Mouse (Mus musculus) skeletal muscle tissue, adult 2 months (tissue): Measurements from ENCODE around the gene Galt.
A peak's percentile ranks its signal among the peaks of the same experiment; 100 is the strongest.

Source experiments
- DNase-seq: peaks from one replicate; pipeline ENCODE4 v3.0.0-alpha.2; 2012; ENCODE audit warnings: low read depth, low spot score

Gene Galt

GRCm38 (mm10) chr4:41754797-41755337 lies at the start of gene Galt:
Gene Galt (plus strand): TSS chr4:41755228.
- DNase-seq: no peak

DNA sequence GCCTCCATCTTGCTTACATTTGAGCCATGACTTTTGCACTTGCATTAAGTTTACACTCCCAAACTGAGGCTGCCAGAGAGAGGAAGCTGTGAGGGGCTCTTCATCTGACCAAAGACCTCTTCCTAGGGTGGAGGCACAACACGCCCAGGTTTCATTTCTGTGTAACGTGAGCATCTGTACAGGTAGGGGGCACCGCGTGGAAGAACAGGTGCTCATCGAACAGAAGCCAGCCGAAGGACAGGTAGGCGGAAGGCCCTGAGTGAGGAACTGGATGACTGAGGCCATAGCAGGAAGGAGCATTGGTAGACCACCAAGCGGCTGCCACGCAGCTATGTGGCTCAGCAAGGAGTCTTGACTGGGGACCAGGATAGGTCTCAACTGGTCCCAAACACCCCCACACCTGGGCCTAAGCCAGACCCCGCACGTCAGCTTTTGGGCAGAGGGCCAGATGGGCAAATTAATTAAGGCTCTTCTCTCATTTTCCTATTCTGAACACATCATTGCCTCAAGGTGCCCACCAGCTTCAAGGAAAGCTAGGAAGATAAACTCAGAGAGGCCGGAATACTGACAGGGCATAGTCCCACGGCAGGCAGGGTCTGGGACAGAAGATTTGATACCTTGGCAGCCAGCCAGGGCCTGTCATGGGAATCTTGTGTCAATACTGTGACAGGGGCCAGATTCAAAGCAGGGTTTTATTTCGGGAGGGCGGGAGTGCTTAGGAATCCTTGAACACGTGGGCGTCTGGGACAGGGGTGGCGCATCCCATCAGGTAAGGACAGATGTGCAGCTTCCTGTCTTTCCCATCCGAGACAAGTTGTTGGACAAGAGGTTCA lies 48.9 kb upstream of the Galt start:
- no peak for DNase-seq

DNA sequence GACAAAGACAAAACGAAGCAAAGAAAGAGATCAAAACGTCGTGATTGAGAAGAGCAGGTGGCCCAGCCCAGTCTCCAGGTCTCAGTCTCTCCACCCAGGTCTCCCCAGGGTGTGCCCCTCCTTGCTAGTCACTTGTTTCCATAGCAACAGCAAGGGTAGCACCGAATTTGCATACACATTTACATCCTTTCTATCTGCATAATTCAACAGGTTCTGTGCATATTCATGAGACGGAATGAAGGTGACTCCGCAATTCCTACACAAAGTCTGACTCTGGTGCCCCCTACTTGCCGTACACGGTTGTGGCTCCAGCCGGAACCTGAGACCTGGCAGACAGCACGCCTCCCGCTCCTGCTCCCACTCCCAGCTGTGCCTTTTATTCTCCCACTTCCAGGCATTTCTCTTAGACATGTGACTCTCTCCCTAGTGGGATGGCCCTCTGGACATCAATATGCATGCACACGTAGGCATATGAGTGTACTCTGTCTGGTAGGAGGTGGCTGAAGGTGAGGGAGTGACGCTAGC lies 48.0 kb upstream of the Galt start:
- DNase-seq: peak; percentile 57

GRCm38 (mm10) chr4:41708192-41708745 lies 46.8 kb upstream of the Galt start:
- DNase-seq: no peak

- DNase-seq: no peak
Observed at GRCm38 (mm10) chr4:41710229-41710628, 44.8 kb upstream of the Galt start.

- DNase-seq: no peak
Observed at GRCm38 (mm10) chr4:41711705-41712375, 43.2 kb upstream of the Galt start.

- peak; percentile 63 for DNase-seq
Observed at GRCm38 (mm10) chr4:41712421-41713196, 42.4 kb upstream of the Galt start.

DNA sequence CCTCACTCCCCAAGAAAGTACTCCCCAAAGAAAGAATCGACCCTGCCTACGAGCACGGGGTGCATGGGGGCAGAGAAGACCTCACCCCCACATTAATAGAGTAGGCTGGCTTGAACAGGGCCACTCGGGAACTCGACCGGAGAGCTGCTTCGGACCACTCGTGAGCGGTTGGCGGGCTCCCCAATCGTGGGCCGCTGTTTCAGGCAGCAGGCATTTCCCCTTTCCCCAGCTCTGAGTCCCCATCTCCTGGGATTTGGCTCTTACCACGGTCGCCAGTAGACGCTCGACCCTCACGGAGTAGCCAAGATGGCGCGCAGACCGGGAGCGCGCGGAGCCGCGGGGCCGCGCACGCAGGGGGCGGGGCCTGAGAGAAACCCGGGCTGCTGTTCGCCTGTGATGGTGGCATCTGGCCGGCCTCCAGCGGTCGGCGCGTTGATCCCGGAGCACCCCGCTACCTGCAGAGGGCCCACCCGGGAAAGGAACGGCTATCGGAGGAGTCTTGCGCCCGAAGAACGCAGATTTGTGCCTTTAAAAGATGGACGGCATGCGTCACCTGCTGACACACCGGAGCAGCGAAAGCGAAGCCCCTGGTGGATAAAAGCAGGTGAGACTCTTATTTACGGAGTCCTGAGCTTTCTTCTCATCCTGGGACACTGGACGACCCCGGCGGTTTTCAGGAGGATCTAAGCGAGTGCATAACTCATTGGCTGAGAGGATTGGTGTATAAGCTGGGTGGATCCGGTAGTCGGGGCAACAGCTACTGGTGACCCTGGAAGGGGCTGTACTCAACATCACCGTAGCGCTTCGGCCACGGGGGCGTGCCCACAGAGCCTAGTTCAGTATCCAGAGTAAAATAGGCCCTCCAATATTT lies 41.6 kb upstream of the Galt start, which contains the start of gene Rpp25l:
TSS of gene Rpp25l (minus strand) at position 338 of the 871 bp plus-strand sequence.
- peak; percentile 73 for DNase-seq

DNA sequence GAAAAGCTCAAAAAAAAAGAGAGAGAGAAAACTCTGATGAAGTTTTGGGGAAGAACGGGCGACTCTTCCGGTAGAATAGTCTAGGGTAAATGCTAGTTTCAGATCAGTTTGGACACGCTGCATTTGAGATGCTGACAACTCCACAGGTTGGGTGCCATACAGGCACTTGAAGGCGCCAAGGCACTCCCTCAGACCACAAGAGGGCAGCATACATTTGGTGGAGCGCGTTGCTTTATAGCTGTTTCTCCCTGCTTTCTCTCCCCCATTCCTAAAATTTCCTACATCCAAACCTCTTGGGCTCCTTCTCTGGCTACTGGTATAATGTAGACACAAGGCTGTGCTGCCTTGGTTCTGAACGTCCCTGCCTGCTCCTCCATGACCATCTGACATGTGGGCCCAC lies 40.8 kb upstream of the Galt start:
- DNase-seq: peak; percentile 55

DNA sequence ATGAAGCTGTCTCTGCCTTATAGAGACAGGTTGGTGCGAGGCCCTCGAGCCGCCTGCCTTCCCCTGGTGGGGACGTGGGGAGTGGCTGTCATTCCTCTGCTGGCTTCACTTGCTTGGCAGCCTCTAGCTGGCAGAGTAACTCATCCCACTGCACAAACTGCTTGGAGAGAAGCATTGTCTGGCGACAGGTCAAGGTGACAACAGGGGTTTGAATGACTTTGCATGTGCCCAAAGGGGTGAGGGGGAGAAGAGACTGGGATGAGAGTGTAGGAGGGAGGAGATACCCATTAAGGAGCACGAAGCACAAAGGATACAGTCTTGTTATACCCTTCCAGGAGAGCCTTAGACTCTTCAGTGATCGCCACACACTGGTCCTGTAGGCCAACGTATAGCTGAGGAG lies 39.9 kb upstream of the Galt start:
- no peak for DNase-seq

DNA sequence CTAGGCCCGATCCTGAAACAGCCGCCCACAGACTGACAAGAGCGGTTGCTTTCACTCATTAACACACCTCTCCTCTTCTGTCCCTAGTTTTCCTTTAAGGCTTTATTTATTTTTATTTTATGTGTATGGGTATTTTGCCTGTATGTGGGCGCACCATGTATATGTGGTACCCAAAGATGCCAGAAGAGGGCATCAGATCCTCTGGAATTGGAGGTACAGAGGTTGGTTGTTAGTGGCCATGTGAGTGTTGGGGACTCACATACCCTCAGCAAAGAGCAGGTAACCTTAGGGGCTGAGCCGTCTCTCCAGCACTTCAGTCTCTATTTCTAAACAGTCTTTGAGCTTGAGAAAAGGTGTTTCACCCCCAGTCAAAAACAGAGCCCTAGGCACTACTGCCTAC lies 39.4 kb upstream of the Galt start:
- no peak for DNase-seq

DNA sequence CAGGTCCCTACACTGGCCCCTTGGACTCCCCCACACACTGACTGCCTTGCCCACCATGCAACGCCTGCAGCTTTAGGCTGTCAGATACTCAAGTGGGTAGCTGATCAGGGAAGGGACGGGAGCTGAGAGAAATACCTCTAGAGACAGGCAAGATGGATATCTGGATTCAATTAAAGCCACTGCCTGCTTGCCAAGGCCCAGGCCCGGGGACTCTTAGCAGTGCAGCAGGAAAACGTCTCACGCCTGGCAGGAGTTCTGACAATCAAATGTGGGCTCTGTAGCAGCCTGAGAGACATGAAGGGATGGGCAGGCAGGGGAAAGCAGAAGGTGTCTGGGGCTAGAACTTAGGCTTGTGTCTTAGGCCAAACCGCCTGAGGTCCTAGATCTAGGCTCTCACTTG lies 38.2 kb upstream of the Galt start:
- no peak for DNase-seq

DNA sequence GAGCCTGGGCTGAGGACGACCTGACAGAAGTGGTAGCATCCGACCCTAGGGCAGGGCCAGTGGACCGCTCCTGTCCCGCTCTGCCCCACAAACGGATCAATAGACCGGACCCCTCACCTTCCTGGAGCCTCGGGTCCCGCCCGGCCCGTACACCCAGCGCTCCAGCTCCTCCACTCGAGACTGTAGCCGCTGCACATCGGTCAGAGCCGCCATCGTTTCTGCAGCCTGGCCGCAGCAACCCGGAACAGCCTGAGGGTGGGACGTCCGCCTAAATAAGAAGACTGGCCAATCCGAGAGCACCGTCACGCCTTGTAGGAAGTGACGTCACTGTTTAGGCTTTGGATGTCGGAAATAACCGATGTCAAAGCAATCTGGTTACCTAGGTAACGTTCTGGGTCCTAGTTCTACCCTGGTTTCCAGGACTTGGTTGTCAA lies 32.1 kb upstream of the Galt start, which contains the start of gene Dctn3:
TSS of gene Dctn3 (minus strand) at position 253 of the 434 bp plus-strand sequence.
- DNase-seq: peak; percentile 94

- DNase-seq: no peak
Observed at GRCm38 (mm10) chr4:41726826-41727621, 28.0 kb upstream of the Galt start.

GRCm38 (mm10) chr4:41731052-41731765 lies 23.8 kb upstream of the Galt start, which contains the start of gene Arid3c:
Gene Arid3c (minus strand): TSS chr4:41731142.
- DNase-seq: no peak

- peak; percentile 57 for DNase-seq
Observed at GRCm38 (mm10) chr4:41737602-41738255, 17.3 kb upstream of the Galt start.

GRCm38 (mm10) chr4:41738256-41738603 lies 16.8 kb upstream of the Galt start:
- no peak for DNase-seq

- no peak for DNase-seq
Observed at GRCm38 (mm10) chr4:41739260-41739659, 15.8 kb upstream of the Galt start.
